Mouse (Mus musculus): ENCODE data around the gene Grik3. TPM values are rescaled to one million over a fixed set of nuclear protein-coding genes. Genes with fewer than 3 reads are reported as not detected.

Grik3 gene
- polyA plus RNA-seq, 1 experiment from 2014 or later: 0.41 TPM

DNA sequence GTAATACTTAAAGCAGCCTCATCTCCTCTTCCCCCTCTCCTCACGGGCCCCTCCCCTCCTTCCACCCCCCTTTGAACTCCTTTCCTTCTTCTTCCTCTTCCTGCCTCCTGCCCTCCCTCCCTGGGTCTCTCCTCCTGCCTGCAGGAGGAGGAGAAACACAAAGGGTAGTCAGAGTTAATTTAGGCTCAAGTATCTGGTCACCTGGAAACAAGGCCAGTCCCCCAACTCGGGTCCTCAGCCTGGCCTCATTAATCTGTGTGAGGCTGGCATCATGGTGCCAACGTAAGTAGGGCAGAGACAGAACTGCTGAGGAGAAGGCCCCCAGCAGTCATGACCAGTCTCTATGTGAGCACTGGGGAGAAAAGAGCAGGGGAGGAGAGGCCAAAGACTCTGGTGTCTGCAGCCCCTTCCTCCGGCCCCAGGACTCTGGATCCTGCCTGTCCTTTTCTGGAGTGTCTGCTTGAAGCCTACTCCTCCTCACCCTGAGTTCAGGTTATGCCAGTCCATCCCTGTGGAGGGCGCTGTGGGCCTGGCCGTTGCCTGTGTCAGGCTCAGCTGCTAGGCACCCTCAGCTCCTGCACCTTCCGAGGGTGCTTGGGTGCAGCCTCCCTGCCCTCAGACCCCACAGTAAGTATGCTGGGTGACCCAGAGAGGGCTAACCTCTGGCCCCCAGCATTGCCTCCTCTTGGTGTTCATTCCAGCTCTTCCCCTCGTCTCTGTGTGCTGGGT is 75.4 kb downstream of the Grik3 start:
- Histone ChIP-seq H3K9ac (ENCODE audit: low read length) (no peak overlapping the region), H3K27me3 (ENCODE audit: control insufficient read depth, insufficient read depth, low read length) (no peaks in the 10 kb centered on the region), H3K4me3 (replicated peaks; ENCODE audit: low read length) (no peak overlapping the region), H3K4me2 (ENCODE audit: low read depth, low read length) (no peak overlapping the region), H3K9me3 (replicated peaks; ENCODE audit: control insufficient read depth, low read length) (no peaks in the 10 kb centered on the region), H3K36me3 (ENCODE audit: control insufficient read depth, insufficient read depth, low read length) (no peaks in the 10 kb centered on the region), H3K27ac (ENCODE audit: low read length) (no peak overlapping the region), H3K4me1 (ENCODE audit: control insufficient read depth, insufficient read depth, low read length) (peaks cover 6% of the 10 kb centered on the region; the same call in 1 of the 2 replicates)
- ATAC-seq (ENCODE audit: insufficient read depth, low FRiP score): no peak
- WGBS: 51% methylated on average over 8 of the region's 8 CpGs

DNA sequence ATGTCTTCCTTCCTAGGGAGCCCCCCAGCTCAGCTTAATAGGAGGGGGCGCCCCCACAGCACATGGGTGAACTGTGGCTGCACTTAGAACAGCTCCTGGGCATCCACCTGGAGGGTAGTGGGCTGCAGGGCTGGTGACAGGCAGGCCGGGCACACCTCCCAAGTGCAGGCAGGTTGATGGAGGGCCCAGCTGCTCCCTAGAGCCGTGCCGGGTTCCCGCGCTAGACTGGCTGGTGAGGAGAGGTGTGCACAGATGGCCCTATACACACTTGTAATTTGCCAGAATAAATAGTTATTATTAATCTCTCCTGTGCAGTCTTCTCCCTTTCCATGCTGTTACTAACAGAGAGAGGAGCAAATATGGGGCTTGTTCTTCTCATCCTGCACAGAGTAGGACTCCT is 77.7 kb downstream of the Grik3 start:
- H3K9ac ChIP-seq (ENCODE audit: low read length): no peak overlapping the region
- H3K36me3 ChIP-seq (ENCODE audit: control insufficient read depth, insufficient read depth, low read length): no peaks in the 10 kb centered on the region
- H3K27me3 ChIP-seq (ENCODE audit: control insufficient read depth, insufficient read depth, low read length): peaks cover 6% of the 10 kb centered on the region
- peaks cover 12% of the 10 kb centered on the region; the same call in 1 of the 2 replicates for H3K4me1 ChIP-seq (ENCODE audit: control insufficient read depth, insufficient read depth, low read length)
- no peaks in the 10 kb centered on the region for H3K9me3 ChIP-seq (replicated peaks; ENCODE audit: control insufficient read depth, low read length)
- no peak overlapping the region for H3K4me2 ChIP-seq (ENCODE audit: low read depth, low read length)
- H3K4me3 ChIP-seq (replicated peaks; ENCODE audit: low read length): no peak overlapping the region
- H3K27ac ChIP-seq (ENCODE audit: low read length): no peak overlapping the region
- 86% methylated on average over 6 of the region's 6 CpGs for WGBS
- no peak for ATAC-seq (ENCODE audit: insufficient read depth, low FRiP score)

DNA sequence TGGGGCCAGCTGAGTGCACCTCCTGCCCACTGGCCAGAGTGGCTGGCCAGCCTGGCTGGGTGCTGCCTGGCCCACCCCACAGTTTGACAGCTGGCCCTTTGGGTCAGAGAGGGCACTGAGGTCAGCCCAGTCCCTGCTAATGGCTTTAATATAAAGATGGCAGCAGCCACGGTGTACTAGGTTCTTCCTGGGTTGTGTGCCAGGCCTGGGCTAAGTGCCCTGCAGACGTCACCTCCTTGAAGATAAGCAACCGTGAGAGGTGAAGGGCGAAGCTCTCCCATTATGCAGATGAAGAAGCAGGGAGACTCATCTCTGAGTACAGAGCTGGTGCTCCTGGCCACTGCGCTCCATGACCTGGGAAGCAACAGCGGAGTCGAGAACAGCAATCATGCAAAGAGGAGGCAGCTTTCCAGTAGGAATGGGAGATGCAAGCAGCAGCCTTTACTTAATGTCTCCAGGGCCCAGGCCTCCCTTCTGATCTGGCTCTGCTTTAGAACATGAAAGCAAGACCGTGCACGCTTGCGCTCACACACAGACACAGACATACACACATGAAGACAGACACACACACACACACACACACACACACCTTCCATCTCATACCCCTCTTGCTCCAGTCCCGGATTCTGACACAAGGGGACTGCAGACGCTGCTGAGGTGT is 81.3 kb downstream of the Grik3 start:
- Histone ChIP-seq H3K27me3 (ENCODE audit: control insufficient read depth, insufficient read depth, low read length) (peaks cover 11% of the 10 kb centered on the region), H3K9me3 (replicated peaks; ENCODE audit: control insufficient read depth, low read length) (no peaks in the 10 kb centered on the region), H3K36me3 (ENCODE audit: control insufficient read depth, insufficient read depth, low read length) (no peaks in the 10 kb centered on the region), H3K4me2 (ENCODE audit: low read depth, low read length) (no peak overlapping the region), H3K27ac (ENCODE audit: low read length) (no peak overlapping the region), H3K4me3 (replicated peaks; ENCODE audit: low read length) (no peak overlapping the region), H3K9ac (ENCODE audit: low read length) (no peak overlapping the region), H3K4me1 (ENCODE audit: control insufficient read depth, insufficient read depth, low read length) (0 out of 2 replicates have a peak, but pooled peaks cover 5% of the 10 kb centered on the region)
- ATAC-seq (ENCODE audit: insufficient read depth, low FRiP score): no peak
- WGBS: 32% methylated on average over 12 of the region's 12 CpGs

DNA sequence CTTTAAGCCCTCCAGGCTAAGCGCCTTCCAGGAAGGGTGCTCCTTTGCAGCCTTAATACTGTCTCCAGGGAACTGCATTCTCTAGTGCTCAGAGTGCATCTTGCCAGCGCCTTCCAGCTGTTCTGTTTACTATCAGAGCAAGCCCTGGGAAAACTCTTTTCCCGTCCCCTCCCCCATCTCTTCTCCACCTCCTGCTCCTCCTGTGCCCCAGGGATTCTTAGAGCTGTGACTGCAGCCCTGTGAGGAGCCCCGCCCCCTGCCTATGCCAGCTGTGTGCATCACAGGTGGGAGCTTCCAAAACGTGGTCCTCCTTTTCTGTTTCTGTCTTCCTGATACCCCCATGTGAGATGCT is 81.8 kb downstream of the Grik3 start:
- no peaks in the 10 kb centered on the region for H3K9me3 ChIP-seq (replicated peaks; ENCODE audit: control insufficient read depth, low read length)
- no peak overlapping the region for H3K27ac ChIP-seq (ENCODE audit: low read length)
- H3K4me2 ChIP-seq (ENCODE audit: low read depth, low read length): no peak overlapping the region
- peaks cover 11% of the 10 kb centered on the region for H3K27me3 ChIP-seq (ENCODE audit: control insufficient read depth, insufficient read depth, low read length)
- no peak for ATAC-seq (ENCODE audit: insufficient read depth, low FRiP score)
- no peak overlapping the region for H3K4me3 ChIP-seq (replicated peaks; ENCODE audit: low read length)
- 0 out of 2 replicates have a peak, but pooled peaks cover 5% of the 10 kb centered on the region for H3K4me1 ChIP-seq (ENCODE audit: control insufficient read depth, insufficient read depth, low read length)
- no peaks in the 10 kb centered on the region for H3K36me3 ChIP-seq (ENCODE audit: control insufficient read depth, insufficient read depth, low read length)
- 8% methylated on average over 5 of the region's 5 CpGs for WGBS
- H3K9ac ChIP-seq (ENCODE audit: low read length): no peak overlapping the region

DNA sequence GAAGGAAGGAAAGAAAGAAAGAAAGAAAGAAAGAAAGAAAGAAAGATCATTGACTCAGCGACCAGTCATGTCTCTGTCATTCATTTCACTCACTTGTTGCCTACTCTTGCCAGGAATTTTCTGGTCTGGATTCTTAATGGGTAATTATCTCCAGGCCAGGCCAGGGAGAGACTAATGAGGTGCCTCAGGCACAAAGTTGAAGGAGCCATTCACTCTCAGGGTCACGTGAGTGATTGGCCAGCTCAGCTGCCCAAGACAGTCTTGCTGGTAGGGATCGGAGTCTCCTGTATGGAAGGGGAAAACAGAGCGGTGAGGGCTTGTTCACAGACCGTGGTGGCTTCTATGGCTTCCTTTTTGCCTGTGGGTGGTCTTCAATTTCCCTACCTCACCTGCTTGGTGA is 82.5 kb downstream of the Grik3 start:
- WGBS: 22% methylated on average over 5 of the region's 5 CpGs

DNA sequence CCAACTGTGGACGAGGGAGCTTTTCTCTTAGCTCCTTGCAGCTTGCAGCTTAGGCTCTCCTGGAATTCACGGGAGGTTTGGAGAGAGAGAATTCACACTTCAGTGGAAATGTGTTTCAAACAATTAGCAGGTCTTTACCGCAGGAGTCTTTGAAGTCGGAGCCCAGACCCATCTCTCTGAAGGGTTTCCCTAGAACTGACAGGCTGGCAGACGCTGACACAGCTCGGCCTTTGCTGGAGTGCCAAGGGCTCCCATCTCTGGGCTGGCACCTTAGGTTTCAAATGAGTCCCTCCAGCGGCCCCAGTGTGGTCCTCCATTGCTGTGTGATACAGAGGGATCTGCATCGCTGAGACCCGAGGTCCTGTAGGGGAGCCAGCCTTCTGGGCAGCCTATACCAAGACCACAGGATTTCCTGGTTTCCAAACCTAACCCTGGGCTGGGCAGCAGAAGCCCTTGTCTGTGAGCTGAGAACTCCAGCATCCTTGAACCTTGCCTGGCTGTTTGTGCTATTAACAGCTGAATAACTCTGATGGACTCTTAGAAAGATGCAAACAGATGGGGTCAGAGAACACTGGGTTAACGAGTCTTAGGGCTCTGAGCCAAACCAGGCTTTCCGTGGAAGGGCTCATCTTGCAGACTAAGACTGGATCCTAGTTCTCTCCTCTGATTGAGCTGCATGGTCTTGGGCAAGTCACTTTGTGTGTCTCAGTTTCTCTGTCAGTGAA is 83.6 kb downstream of the Grik3 start:
- no peak overlapping the region for H3K4me3 ChIP-seq (replicated peaks; ENCODE audit: low read length)
- H3K4me1 ChIP-seq (ENCODE audit: control insufficient read depth, insufficient read depth, low read length): 0 out of 2 replicates have a peak, but pooled peaks cover 5% of the 10 kb centered on the region
- H3K9ac ChIP-seq (ENCODE audit: low read length): no peak overlapping the region
- H3K36me3 ChIP-seq (ENCODE audit: control insufficient read depth, insufficient read depth, low read length): no peaks in the 10 kb centered on the region
- H3K27ac ChIP-seq (ENCODE audit: low read length): no peak overlapping the region
- 12% methylated on average over 11 of the region's 11 CpGs for WGBS
- H3K27me3 ChIP-seq (ENCODE audit: control insufficient read depth, insufficient read depth, low read length): peaks cover 11% of the 10 kb centered on the region
- no peak for ATAC-seq (ENCODE audit: insufficient read depth, low FRiP score)
- no peaks in the 10 kb centered on the region for H3K9me3 ChIP-seq (replicated peaks; ENCODE audit: control insufficient read depth, low read length)
- H3K4me2 ChIP-seq (ENCODE audit: low read depth, low read length): no peak overlapping the region

More for the DNA sequence above, 82.5 kb downstream of the Grik3 start:
- Histone ChIP-seq H3K27ac (ENCODE audit: low read length) (no peak overlapping the region), H3K9me3 (replicated peaks; ENCODE audit: control insufficient read depth, low read length) (no peaks in the 10 kb centered on the region), H3K27me3 (ENCODE audit: control insufficient read depth, insufficient read depth, low read length) (peaks cover 11% of the 10 kb centered on the region), H3K36me3 (ENCODE audit: control insufficient read depth, insufficient read depth, low read length) (no peaks in the 10 kb centered on the region), H3K9ac (ENCODE audit: low read length) (no peak overlapping the region), H3K4me3 (replicated peaks; ENCODE audit: low read length) (no peak overlapping the region), H3K4me2 (ENCODE audit: low read depth, low read length) (no peak overlapping the region), H3K4me1 (ENCODE audit: control insufficient read depth, insufficient read depth, low read length) (0 out of 2 replicates have a peak, but pooled peaks cover 5% of the 10 kb centered on the region)
- no peak for ATAC-seq (ENCODE audit: insufficient read depth, low FRiP score)

DNA sequence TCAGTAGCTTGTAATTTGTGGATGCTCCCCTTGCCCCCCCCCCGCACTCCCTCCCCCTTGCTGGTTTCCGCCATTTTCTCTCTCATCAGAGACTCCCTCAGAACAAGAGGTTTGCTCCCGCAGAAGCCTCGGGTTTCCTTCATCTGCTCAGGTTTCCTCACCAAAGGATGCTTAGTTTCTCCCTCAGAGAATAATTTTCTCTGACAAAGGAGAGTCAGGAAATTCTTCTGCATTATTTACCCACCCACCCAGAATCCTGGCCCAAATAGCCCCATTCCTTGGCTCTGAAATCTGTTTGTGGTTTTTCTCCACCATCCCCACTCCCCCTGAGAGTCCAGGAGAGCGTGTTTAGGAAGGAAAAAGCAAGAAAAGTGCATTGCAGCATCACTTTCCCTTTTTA is 89.8 kb downstream of the Grik3 start:
- Histone ChIP-seq H3K9ac (ENCODE audit: low read length) (no peak overlapping the region), H3K27me3 (ENCODE audit: control insufficient read depth, insufficient read depth, low read length) (no peaks in the 10 kb centered on the region), H3K9me3 (replicated peaks; ENCODE audit: control insufficient read depth, low read length) (no peaks in the 10 kb centered on the region), H3K4me1 (ENCODE audit: control insufficient read depth, insufficient read depth, low read length) (no peaks in the 10 kb centered on the region), H3K36me3 (ENCODE audit: control insufficient read depth, insufficient read depth, low read length) (no peaks in the 10 kb centered on the region), H3K4me2 (ENCODE audit: low read depth, low read length) (no peak overlapping the region), H3K27ac (ENCODE audit: low read length) (no peak overlapping the region), H3K4me3 (replicated peaks; ENCODE audit: low read length) (no peak overlapping the region)
- 44% methylated on average over 5 of the region's 5 CpGs for WGBS
- ATAC-seq (ENCODE audit: insufficient read depth, low FRiP score): no peak

DNA sequence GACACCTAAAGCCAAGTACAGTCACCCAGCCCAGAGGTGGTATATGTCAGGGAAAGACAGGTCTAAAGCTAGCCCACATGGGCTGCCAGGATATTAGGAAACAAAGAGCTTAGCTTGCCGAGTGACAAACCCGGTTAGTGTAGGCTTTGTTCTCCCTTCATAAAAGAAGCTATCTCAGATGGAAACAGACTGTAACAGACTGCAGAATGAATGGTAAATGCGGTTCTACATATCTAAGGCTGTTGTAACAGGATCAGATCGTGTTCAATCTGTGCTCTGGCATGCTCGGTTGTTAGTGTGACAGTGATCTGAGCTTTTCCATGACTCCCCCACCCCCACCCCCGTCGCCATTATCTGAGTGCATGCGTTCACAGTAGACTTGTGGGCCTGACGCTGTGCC is 92.8 kb downstream of the Grik3 start:
- Histone ChIP-seq H3K36me3 (ENCODE audit: control insufficient read depth, insufficient read depth, low read length) (no peaks in the 10 kb centered on the region), H3K27ac (ENCODE audit: low read length) (no peak overlapping the region), H3K4me2 (ENCODE audit: low read depth, low read length) (no peak overlapping the region), H3K9ac (ENCODE audit: low read length) (no peak overlapping the region), H3K4me1 (ENCODE audit: control insufficient read depth, insufficient read depth, low read length) (peaks cover 3% of the 10 kb centered on the region; the same call in 1 of the 2 replicates), H3K27me3 (ENCODE audit: control insufficient read depth, insufficient read depth, low read length) (no peaks in the 10 kb centered on the region), H3K4me3 (replicated peaks; ENCODE audit: low read length) (no peak overlapping the region), H3K9me3 (replicated peaks; ENCODE audit: control insufficient read depth, low read length) (no peaks in the 10 kb centered on the region)
- ATAC-seq (ENCODE audit: insufficient read depth, low FRiP score): no peak
- 78% methylated on average over 9 of the region's 9 CpGs for WGBS

DNA sequence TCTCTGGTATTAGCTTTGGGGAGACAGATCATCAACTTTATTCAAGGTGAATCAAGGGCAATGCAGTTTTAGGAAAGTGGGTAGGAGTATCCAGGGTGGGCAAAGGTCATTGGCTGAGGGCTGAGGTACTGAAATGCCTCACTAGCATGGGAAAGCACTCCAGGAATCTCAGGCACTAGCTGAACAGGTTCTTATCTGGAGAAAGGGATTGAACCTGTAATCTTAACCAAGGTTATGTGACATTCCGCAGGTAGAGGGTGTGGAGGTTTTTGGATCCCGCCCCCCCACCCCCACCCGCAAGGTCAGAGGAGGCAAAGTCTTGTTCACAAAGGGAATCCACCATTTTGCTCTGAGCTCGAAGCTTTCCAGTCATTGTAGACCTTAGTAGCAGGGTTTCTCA is 93.4 kb downstream of the Grik3 start:
- Histone ChIP-seq H3K36me3 (ENCODE audit: control insufficient read depth, insufficient read depth, low read length) (no peaks in the 10 kb centered on the region), H3K4me2 (ENCODE audit: low read depth, low read length) (no peak overlapping the region), H3K9ac (ENCODE audit: low read length) (no peak overlapping the region), H3K27me3 (ENCODE audit: control insufficient read depth, insufficient read depth, low read length) (no peaks in the 10 kb centered on the region), H3K4me1 (ENCODE audit: control insufficient read depth, insufficient read depth, low read length) (peaks cover 5% of the 10 kb centered on the region; the same call in 1 of the 2 replicates), H3K27ac (ENCODE audit: low read length) (no peak overlapping the region), H3K9me3 (replicated peaks; ENCODE audit: control insufficient read depth, low read length) (no peaks in the 10 kb centered on the region), H3K4me3 (replicated peaks; ENCODE audit: low read length) (no peak overlapping the region)
- 64% methylated on average over 4 of the region's 4 CpGs for WGBS
- ATAC-seq (ENCODE audit: insufficient read depth, low FRiP score): no peak

All from stomach, embryonic 16.5 days (tissue).